Mouse (Mus musculus): ENCODE measurements at regions not wholly inside any gene's neighbourhood (a gene's known extent, or its start where the extent isn't known, plus 50 kb on each side); places are given as distances from the start of the nearest gene placed in this dataset.

DNA sequence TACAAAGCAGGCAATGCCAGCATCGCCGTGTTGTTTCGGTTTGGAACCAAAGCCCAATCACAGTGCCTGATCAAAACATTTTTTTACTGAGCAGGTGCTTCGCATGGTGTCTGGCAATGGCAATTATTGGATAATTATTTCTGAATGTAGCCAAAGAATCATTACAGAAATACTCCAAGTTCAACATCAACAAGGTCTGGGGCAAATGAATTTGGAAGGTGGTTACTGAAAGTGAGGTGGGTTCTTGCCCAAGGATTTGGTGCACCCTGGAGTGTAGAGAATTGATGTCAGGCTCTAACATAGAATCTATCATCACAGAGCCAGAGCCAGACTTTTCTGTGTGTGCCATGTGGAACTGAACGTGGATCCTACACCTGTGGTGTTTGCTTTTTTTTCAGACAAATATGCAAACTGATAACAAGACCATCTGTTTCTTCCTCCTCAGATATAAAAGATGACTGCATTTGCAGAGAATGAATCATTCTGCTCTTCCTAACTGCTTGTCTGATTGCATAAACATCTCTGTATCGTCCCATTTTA lies 2240.9 kb upstream of the Gm7489 start:
- DNase-seq (ENCODE audit: low read depth, low spot score), result no peak

DNA sequence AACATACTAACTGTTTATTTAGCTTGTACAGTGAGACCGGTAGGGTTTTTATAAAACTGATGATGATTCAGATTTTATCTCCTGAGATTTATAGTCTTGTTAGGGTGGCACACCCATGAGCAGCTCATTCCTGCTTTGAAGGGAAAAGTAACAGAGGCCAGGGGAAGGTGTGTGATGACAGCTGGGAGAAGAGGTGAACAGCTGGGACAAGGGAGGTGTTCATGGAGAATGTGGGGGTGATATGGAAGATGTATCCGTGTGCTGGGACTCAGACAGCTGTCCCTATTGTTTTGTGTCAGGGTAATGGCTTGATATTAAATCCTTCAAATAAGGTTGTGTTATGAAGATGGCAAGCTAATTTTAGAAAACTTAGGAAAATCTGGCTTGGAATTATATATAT lies 2238.4 kb upstream of the Gm7489 start:
- DNase-seq (ENCODE audit: low read depth, low spot score), result no peak

DNA sequence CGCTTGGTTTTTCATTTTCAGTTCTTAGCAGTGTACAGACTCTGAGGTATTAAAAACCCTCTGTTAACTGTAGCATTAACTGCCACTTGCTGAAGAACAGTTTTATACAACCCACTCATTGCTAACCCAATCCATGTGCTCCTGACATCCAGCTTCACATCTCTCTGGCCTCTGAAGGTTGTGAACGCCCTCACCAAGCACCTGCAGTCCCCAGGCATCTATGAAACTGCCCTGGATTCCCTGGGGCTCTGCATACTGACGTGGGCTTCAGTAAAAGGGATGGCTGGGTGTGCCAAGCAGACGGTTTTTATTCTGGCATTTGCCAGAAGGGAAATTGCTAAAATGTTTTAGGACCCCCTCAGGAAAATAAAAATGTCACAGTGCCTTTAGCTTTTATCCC lies 2232.2 kb upstream of the Gm7489 start:
- DNase-seq (ENCODE audit: low read depth, low spot score), result no peak

- DNase-seq (ENCODE audit: low read depth, low spot score), result no peak
Measured at GRCm38 (mm10) chr15:51657621-51658020, 2227.1 kb upstream of the Gm7489 start.

DNA sequence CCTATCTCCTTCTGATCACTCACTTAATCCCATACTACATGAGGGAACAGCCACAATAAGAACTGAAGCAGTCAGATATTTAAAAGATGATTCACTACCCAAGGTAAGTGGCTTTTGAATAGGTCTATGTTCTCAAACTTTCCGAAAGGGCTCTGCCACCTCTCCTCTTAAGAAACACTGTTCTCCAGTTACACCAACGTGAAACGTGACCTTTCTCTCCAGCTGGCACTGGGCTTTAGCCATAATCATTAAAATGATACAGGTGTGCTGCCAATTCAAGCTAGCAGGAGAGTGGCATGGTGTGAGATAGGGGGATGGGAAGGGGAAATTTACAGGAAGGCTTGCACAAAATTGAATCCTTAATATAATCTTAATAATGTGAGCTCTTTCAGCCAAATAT lies 2216.4 kb upstream of the Gm7489 start:
- DNase-seq (ENCODE audit: low read depth, low spot score), result no peak

DNA sequence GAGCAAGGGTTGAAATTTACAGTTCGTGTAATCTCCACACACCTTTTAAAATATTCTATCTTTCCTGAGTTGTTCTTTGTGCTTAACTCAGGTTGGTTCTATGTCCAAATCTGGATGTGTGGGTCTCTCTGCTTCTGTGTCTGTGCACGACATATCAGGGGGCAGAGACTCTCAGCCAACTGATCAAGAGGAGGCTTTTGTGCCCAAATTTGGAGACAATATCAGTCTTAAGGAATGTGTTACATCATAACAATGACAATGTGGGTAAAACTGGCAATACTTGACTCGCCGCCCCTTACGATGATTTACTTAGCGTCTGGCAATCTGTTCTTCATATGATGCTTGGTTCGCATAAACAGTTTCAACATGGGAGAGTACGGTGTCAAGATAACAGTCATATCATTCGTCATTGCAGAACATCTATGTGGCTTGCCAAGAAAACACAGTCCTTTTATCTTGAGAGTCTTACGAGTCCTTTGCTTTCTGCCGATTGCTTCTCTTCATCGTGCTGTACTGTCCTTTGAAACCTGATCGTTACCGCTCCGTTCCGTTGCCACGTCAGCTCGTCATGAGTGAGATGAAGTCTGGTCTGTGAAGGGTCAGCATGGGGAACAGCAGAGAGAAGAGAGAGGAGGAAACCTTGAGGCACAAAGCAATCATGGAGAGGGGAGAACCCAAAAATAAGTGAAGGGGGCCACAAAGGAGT lies 2212.9 kb upstream of the Gm7489 start:
- DNase-seq (ENCODE audit: low read depth, low spot score), result no peak

DNA sequence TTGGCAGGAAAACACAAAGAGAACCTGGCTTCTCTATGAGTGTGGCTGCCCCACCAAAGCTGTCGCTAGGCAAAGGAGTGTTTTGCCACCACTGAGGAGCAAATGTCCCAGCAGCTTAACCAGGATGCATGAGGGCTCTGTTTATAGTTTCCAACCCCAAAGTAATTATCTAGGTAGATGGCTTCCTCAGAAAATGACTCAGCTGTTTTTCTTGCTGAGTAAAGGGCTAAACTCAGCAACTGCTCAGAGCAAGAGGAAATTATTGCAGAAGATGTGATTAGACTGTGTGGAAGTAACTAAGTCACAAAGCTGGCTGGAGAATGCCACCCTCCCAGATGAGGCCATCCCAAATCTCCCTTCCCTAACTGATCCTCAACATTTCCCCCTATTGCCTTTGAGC lies 2211.2 kb upstream of the Gm7489 start:
- no peak for DNase-seq (ENCODE audit: low read depth, low spot score)

- DNase-seq (ENCODE audit: low read depth, low spot score), result no peak
Measured at GRCm38 (mm10) chr15:51675291-51675690, 2209.4 kb upstream of the Gm7489 start.

- DNase-seq (ENCODE audit: low read depth, low spot score), result no peak
Measured at GRCm38 (mm10) chr15:51676694-51677093, 2208.0 kb upstream of the Gm7489 start.

DNA sequence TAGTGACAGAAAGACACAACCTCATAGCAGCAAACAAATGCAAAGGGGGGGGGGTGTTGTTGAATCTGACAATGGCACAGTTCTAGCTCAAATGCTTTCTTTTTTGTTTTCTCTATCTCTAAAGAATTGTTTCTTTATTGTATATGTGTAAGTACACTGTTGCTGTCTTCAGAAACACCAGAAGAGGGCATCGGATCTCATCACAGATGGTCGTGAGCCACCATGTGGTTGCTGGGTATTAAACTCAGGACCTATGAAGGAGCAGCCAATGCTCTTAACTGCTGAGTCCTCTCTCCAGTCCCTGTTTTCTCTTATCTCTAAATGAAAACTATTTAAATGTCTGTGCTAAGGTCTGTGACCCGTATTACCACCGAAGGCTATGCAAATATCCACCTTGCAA lies 2207.4 kb upstream of the Gm7489 start:
- peak; percentile 31 for DNase-seq (ENCODE audit: low read depth, low spot score)

GRCm38 (mm10) chr15:51679186-51679902 lies 2205.4 kb upstream of the Gm7489 start:
- DNase-seq (ENCODE audit: low read depth, low spot score), result peak; percentile 41

DNA sequence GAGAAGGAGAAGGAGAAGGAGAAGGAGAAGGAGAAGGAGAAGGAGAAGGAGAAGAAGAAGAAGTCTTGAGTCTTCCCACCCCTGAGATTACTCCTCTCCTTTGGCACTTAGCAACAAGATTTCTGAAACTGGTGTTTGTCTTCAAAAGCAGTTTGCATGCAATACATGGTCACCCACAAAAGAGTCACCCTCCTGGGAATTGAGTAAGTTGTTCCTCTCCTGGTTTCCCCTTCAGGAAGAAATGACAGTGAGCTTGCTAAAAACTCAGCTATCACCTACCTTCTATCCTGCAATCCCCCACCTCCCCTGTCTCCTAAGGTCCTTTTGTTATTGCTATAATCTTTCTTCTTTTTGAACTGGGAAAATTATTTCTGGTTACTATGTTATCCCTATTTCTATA lies 2204.2 kb upstream of the Gm7489 start:
- no peak for DNase-seq (ENCODE audit: low read depth, low spot score)

DNA sequence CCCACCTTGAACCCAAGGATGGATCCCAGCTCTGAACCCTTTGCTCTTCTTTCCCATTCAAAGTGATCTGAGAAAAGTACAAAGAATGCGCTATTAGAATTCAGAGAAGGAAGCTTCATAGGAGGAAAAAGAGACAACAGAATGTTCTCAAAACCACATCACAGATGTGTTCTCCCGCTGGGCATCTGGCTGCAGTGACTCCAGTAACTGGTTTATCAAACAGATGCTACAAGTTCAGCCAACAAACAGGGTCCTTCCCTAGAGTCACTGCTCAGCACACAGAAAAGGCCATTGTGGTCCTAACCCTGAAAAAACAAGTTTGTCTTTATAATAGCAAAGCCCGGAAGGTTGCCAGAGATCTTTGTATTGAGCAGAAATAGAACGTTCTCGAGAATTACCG lies 2203.5 kb upstream of the Gm7489 start:
- no peak for DNase-seq (ENCODE audit: low read depth, low spot score)

- no peak for DNase-seq (ENCODE audit: low read depth, low spot score)
Measured at GRCm38 (mm10) chr15:51682331-51682730, 2202.4 kb upstream of the Gm7489 start.

GRCm38 (mm10) chr15:51687007-51687540 lies 2197.6 kb upstream of the Gm7489 start:
- no peak for DNase-seq (ENCODE audit: low read depth, low spot score)

- DNase-seq (ENCODE audit: low read depth, low spot score), result no peak
Measured at GRCm38 (mm10) chr15:51689498-51689897, 2195.2 kb upstream of the Gm7489 start.

DNA sequence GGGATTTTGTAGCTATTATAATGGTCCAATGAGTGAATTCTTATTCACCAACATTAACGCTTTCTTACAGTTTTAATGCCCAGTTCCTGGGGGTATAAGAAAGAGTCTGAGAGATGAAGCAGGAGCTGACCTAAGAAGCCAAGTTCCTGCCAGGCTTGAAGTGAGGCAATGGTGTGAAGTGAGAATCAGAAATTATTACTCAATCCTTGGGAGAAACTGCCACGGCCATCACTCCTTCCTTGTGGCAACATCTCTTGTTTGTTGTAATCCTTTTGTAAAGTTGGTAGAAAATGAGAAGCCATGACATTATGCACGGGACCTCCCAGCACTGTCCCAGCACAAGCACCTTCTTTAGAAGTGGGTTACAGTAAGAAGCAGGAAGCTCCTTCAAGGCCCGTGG lies 2192.0 kb upstream of the Gm7489 start:
- DNase-seq (ENCODE audit: low read depth, low spot score), result no peak

DNA sequence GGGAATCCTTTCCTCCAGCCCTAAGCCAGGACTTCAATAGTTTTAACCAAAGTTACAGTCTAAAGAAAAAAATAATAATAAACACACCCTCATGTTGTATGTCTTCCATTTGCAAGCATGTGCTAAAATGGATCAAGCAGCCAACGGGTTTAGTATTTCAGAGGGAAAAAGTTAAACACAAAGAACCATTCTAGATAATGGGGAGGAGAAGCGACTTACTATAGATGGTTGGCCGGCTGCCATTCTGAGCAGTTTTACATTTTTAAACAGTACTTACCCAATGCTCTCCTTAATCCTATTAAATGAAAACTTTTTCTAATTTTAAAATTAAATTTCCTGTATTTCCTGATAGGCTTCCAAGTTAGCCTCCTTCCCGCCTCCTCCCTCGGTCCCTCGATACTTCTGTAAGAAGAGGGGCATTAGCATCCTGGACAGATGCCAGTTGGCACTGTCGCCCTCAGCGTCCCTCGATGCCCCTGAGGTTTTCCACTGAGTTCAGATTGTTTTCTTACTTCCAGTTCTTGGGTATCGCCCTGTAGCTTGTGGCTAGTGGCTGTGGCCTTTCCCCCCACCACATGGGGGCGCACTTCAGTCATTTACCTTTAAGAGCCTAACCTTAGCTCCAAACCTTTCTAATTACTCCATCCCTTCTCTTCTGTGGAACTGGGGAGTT lies 2188.2 kb upstream of the Gm7489 start:
- peak; percentile 51 for DNase-seq (ENCODE audit: low read depth, low spot score)

DNA sequence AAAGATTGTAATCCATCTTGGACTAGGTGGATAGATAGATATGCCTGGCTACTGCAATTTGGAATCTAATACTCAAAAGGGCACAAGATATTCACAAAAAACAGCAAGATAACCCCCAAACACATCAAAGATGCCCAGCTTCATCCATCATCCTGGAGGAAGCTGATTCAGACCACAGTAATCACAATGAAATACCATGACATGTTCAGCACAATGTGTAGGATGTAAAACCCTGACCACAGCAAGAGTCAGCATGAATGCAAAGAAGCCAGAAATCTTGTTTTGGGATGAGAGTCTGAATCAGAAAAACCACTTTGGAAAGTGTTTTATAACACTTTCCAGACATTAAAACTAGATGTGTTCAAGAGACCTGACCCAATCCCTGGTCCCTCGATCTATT lies 2180.5 kb upstream of the Gm7489 start:
- no peak for DNase-seq (ENCODE audit: low read depth, low spot score)

- no peak for DNase-seq (ENCODE audit: low read depth, low spot score)
Measured at GRCm38 (mm10) chr15:51709871-51710655, 2174.6 kb upstream of the Gm7489 start.

GRCm38 (mm10) chr15:51720873-51721308 lies 2163.8 kb upstream of the Gm7489 start:
- no peak for DNase-seq (ENCODE audit: low read depth, low spot score)
